Mouse (Mus musculus) spleen, adult 2 months (tissue): ENCODE results near the gene Mgat4a.

ENCODE experiments used
- CTCF ChIP-seq: fragments of 200-500 bp; IDR thresholded peaks from 2 replicates; pipeline ENCODE4 v1.5.1; 2011; ENCODE audit warnings: mild to moderate bottlenecking, inconsistent platforms; ENCODE audit not compliant: insufficient read depth, insufficient read length, insufficient replicate concordance; ENCODE audit errors: extremely low read depth
- POLR2A ChIP-seq: fragments of 200-500 bp; IDR thresholded peaks from 2 replicates; pipeline ENCODE4 v1.6.1; 2011; ENCODE audit warnings: low read depth, low read length, inconsistent platforms

DNA sequence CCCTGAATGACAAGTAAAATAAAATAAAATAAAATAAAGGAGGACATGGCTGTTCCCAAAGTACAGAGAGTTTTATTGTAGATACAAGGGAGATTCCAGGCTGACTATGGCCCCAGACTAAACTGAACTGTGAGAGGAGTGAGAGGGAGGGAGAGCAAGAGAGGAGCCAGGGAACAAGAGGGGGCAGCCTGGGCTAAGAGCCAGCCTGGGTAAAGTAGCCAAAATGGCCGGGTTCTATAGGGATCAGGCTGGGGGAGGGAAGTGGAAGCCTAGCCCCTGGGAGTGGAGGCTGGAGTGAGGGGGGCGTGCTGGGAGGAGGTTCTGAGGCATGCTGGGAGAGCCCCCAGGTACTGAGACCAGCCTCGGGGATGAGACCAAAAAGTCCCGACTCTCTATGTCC lies 37.2 kb downstream of the Mgat4a start:
- TF ChIP-seq CTCF (no peak), POLR2A (no peak)
